Mouse (Mus musculus) stomach, embryonic 15.5 days (tissue): ENCODE measurements around the gene Slc9c1. TPM values are rescaled to one million over a fixed set of nuclear protein-coding genes. Genes with fewer than 3 reads are reported as not detected.

Source experiments
- ATAC-seq: fragments of 200-750 bp; cut with Nextera tagmentation; 2 replicates; pipeline ENCODE4 v1.8.0; 2017; ENCODE audit warnings: low read depth, moderate number of reproducible peaks, moderate TSS enrichment; ENCODE audit not compliant: insufficient read depth, low FRiP score
- H3K27ac ChIP-seq: fragments of 300-500 bp; sonication (generic); 2 replicates; pipeline ENCODE4 v1.5.1; 2015; ENCODE audit warnings: mild to moderate bottlenecking, inconsistent platforms
- H3K27me3 ChIP-seq: fragments of 300-500 bp; sonication (generic); replicated peaks from 2 replicates; pipeline ENCODE4 v1.6.1; 2015; ENCODE audit warnings: inconsistent platforms
- H3K36me3 ChIP-seq: fragments of 300-500 bp; sonication (generic); 2 replicates; pipeline ENCODE4 v1.6.1; 2015; ENCODE audit warnings: inconsistent platforms
- H3K4me1 ChIP-seq: fragments of 300-500 bp; sonication (generic); 2 replicates; pipeline ENCODE4 v1.6.1; 2015; ENCODE audit warnings: inconsistent platforms
- H3K4me2 ChIP-seq: fragments of 300-500 bp; sonication (generic); 2 replicates; pipeline ENCODE4 v1.6.1; 2015; ENCODE audit warnings: mild to moderate bottlenecking, inconsistent platforms
- H3K4me3 ChIP-seq: fragments of 300-500 bp; sonication (generic); replicated peaks from 2 replicates; pipeline ENCODE4 v1.5.1; 2015; ENCODE audit warnings: inconsistent platforms
- H3K9ac ChIP-seq: fragments of 300-500 bp; sonication (generic); 2 replicates; pipeline ENCODE4 v1.6.1; 2015; ENCODE audit warnings: inconsistent platforms
- H3K9me3 ChIP-seq: fragments of 300-500 bp; sonication (generic); 2 replicates; pipeline ENCODE4 v1.6.1; 2016; ENCODE audit warnings: inconsistent platforms
- WGBS: fragments of 180-500 bp; shearing (Covaris S2); methylation state at CpG from one replicate; pipeline ENCODE4 v1.1.7; 2015; 5-methylcytosine and 5-hydroxymethylcytosine counted together
- polyA plus RNA-seq: library from polyadenylated mRNA; unstranded; fragments of >200 nt; fragmentation: Nextera tagmentation; extraction: Ambion mirVana; gene quantifications from 2 replicates; pipeline ENCODE4 v1.2.1, GENCODE M21; 2015

Slc9c1 gene
- polyA plus RNA-seq, 1 experiment from 2014 or later = not detected

DNA sequence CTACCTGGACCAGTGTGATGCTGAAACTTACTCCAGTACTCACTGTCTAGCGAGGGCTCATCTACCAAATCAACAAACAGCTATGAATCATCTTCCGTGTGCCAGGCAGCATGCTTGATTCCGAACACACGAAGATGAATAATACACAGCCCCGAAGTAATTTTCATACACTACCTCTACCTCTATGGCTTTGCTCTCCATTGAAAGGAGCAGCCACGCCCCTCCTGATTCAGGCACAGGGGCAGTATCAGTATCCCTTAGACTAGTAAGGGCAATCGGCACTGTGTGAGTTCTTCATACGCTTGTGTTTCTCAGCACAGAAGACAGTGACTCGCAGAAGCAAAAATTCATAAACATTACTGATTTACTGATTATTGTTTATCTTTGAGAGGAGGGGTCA is 119.4 kb downstream of the Slc9c1 start:
- Histone ChIP-seq H3K4me2 (peak overlapping the region; percentile 69), H3K4me3 (peak overlapping the region; percentile 45), H3K4me1 (no peaks in the 10 kb centered on the region; the same call in 1 of the 2 replicates), H3K9me3 (no peaks in the 10 kb centered on the region), H3K9ac (no peak overlapping the region), H3K36me3 (no peaks in the 10 kb centered on the region), H3K27me3 (no peaks in the 10 kb centered on the region), H3K27ac (peak overlapping the region; percentile 78)
- WGBS = 52% methylated on average over 9 of the region's 9 CpGs
- no peak for ATAC-seq

Other genes starting within 250 kb of the Slc9c1 start
- 37.3 and 38.1 TPM in 2 replicates for gene Cd200, start 126.3 kb upstream of the Slc9c1 start, polyA plus RNA-seq
- gene Gm609, start 42.3 kb upstream of the Slc9c1 start, polyA plus RNA-seq = 0.82 and 1.6 TPM in 2 replicates
- 1.4 and 2.7 TPM in 2 replicates for gene Gm17783, start 3.3 kb upstream of the Slc9c1 start, polyA plus RNA-seq
- 0.21 and 0.63 TPM in 2 replicates for gene Gcsam, start 75.1 kb downstream of the Slc9c1 start, polyA plus RNA-seq
- gene BC016579, start 118.8 kb downstream of the Slc9c1 start, polyA plus RNA-seq = 2.6 and 3.2 TPM in 2 replicates
- gene Tmprss7, start 158.3 kb downstream of the Slc9c1 start, polyA plus RNA-seq = 0.32 TPM in 1 of 2 replicates, not detected in the other
- 24.4 and 27.1 TPM in 2 replicates for gene Tagln3, start 189.3 kb downstream of the Slc9c1 start, polyA plus RNA-seq
- gene Abhd10, start 207.6 kb downstream of the Slc9c1 start, polyA plus RNA-seq = 29.3 and 31.9 TPM in 2 replicates